Mouse (Mus musculus) limb, embryonic 15.5 days (tissue): ENCODE measurements around the gene Anks3. TPM values are rescaled to one million over a fixed set of nuclear protein-coding genes. Genes with fewer than 3 reads are reported as not detected.

Experiments used
- polyA plus RNA-seq: library from polyadenylated mRNA; unstranded; fragments of >200 nt; fragmentation: Nextera tagmentation; extraction: Ambion mirVana; gene quantifications from 2 replicates; pipeline ENCODE4 v1.2.1, GENCODE M21; 2015

The Anks3 gene
- polyA plus RNA-seq, 1 experiment from 2014 or later: 67.3 TPM

Other genes with a start within 250 kb of the Anks3 start
- 48.3 and 54.5 TPM in 2 replicates for gene Nmral1, start 244.8 kb downstream of the Anks3 start, polyA plus RNA-seq
- gene Hmox2, start 237.8 kb downstream of the Anks3 start, polyA plus RNA-seq: 99.6 and 106 TPM in 2 replicates
- 81.8 and 90.5 TPM in 2 replicates for gene Cdip1, start 173.9 kb downstream of the Anks3 start, polyA plus RNA-seq
- gene 4930562C15Rik, start 128.8 kb downstream of the Anks3 start, polyA plus RNA-seq: 0.24 and 0.88 TPM in 2 replicates
- gene Ubald1, start 83.9 kb downstream of the Anks3 start, polyA plus RNA-seq: 43.4 and 49.3 TPM in 2 replicates
- gene Mgrn1, start 78.0 kb downstream of the Anks3 start, polyA plus RNA-seq: 85.9 and 89.9 TPM in 2 replicates
- 147 and 151 TPM in 2 replicates for gene Nudt16l1, start 25.4 kb downstream of the Anks3 start, polyA plus RNA-seq
- gene Sept12, start 33.6 kb upstream of the Anks3 start, polyA plus RNA-seq: not detected in 2 replicates
- 5.3 and 5.8 TPM in 2 replicates for gene Smim22, start 43.1 kb upstream of the Anks3 start, polyA plus RNA-seq
- 45.0 and 51.9 TPM in 2 replicates for gene Rogdi, start 49.3 kb upstream of the Anks3 start, polyA plus RNA-seq
- 127 and 132 TPM in 2 replicates for gene Glyr1, start 85.7 kb upstream of the Anks3 start, polyA plus RNA-seq
- 16.9 and 19.6 TPM in 2 replicates for gene Ubn1, start 85.9 kb upstream of the Anks3 start, polyA plus RNA-seq
- 72.6 and 79.3 TPM in 2 replicates for gene Ppl, start 168.2 kb upstream of the Anks3 start, polyA plus RNA-seq
- gene Sec14l5, start 182.9 kb upstream of the Anks3 start, polyA plus RNA-seq: 0.09 and 0.29 TPM in 2 replicates
- gene Nagpa, start 239.8 kb upstream of the Anks3 start, polyA plus RNA-seq: 21.3 and 21.9 TPM in 2 replicates